Mouse (Mus musculus) layer of hippocampus, adult 9-11 months (tissue): ENCODE data around the gene Smg6.

Source experiments
- DNase-seq: peaks from one replicate; pipeline ENCODE4 v3.0.0; 2022

The Smg6 gene

GRCm38 (mm10) chr11:75119298-75119697, 193.7 kb downstream of the Smg6 start:
- DNase-seq, result peak; percentile 54

- no peak for DNase-seq
Observed at GRCm38 (mm10) chr11:75119841-75120240, 194.2 kb downstream of the Smg6 start.

- DNase-seq, result no peak
Observed at GRCm38 (mm10) chr11:75121348-75121747, 195.7 kb downstream of the Smg6 start.

- DNase-seq, result no peak
Observed at GRCm38 (mm10) chr11:75124406-75124805, 198.8 kb downstream of the Smg6 start.

- no peak for DNase-seq
Observed at GRCm38 (mm10) chr11:75126384-75126783, 200.8 kb downstream of the Smg6 start.

GRCm38 (mm10) chr11:75129481-75129880, 203.9 kb downstream of the Smg6 start:
- no peak for DNase-seq

GRCm38 (mm10) chr11:75131300-75131699, 205.7 kb downstream of the Smg6 start:
- DNase-seq, result no peak

GRCm38 (mm10) chr11:75132278-75132677, 206.7 kb downstream of the Smg6 start:
- peak; percentile 68 for DNase-seq

GRCm38 (mm10) chr11:75133391-75133790, 207.8 kb downstream of the Smg6 start:
- DNase-seq, result no peak

- DNase-seq, result no peak
Observed at GRCm38 (mm10) chr11:75133951-75134350, 208.3 kb downstream of the Smg6 start.

- no peak for DNase-seq
Observed at GRCm38 (mm10) chr11:75134485-75135068, 209.0 kb downstream of the Smg6 start.

GRCm38 (mm10) chr11:75135358-75135757, 209.7 kb downstream of the Smg6 start:
- no peak for DNase-seq

GRCm38 (mm10) chr11:75136666-75137398, 211.2 kb downstream of the Smg6 start:
- peak; percentile 48 for DNase-seq

GRCm38 (mm10) chr11:75139122-75139963, 213.7 kb downstream of the Smg6 start:
- no peak for DNase-seq

GRCm38 (mm10) chr11:75140431-75140830, 214.8 kb downstream of the Smg6 start:
- DNase-seq, result no peak

GRCm38 (mm10) chr11:75141038-75141437, 215.4 kb downstream of the Smg6 start:
- DNase-seq, result no peak

GRCm38 (mm10) chr11:75141913-75142312, 216.3 kb downstream of the Smg6 start:
- no peak for DNase-seq

- no peak for DNase-seq
Observed at GRCm38 (mm10) chr11:75142749-75143148, 217.1 kb downstream of the Smg6 start.

- DNase-seq, result no peak
Observed at GRCm38 (mm10) chr11:75145841-75146240, 220.2 kb downstream of the Smg6 start.

- DNase-seq, result no peak
Observed at GRCm38 (mm10) chr11:75147106-75147845, 221.7 kb downstream of the Smg6 start.

GRCm38 (mm10) chr11:75147846-75148168, 222.2 kb downstream of the Smg6 start:
- no peak for DNase-seq

GRCm38 (mm10) chr11:75148332-75149035, 222.9 kb downstream of the Smg6 start:
- no peak for DNase-seq
